Mouse (Mus musculus) urinary bladder, postnatal 14 days (tissue): ENCODE data around the gene Fam227a.

Experiments
- DNase-seq: peaks from one replicate; pipeline ENCODE4 v3.0.0; 2021; ENCODE audit warnings: low spot score

The Fam227a gene

GRCm38 (mm10) chr15:79615501-79615900 is 43.3 kb downstream of the Fam227a start:
- no peak for DNase-seq

- DNase-seq, result no peak
Measured at GRCm38 (mm10) chr15:79609226-79609625, 49.5 kb downstream of the Fam227a start.

GRCm38 (mm10) chr15:79608214-79608613 is 50.5 kb downstream of the Fam227a start:
- no peak for DNase-seq

GRCm38 (mm10) chr15:79607757-79608156 is 51.0 kb downstream of the Fam227a start:
- no peak for DNase-seq

- no peak for DNase-seq
Measured at GRCm38 (mm10) chr15:79606161-79606560, 52.6 kb downstream of the Fam227a start.

- peak; percentile 51 for DNase-seq
Measured at GRCm38 (mm10) chr15:79604990-79605665, 53.6 kb downstream of the Fam227a start, which contains the start of gene Dmc1. Dmc1 (minus strand) TSS chr15:79605109.

- no peak for DNase-seq
Measured at GRCm38 (mm10) chr15:79600176-79600575, 58.6 kb downstream of the Fam227a start.

GRCm38 (mm10) chr15:79598715-79599114 is 60.0 kb downstream of the Fam227a start:
- no peak for DNase-seq

- DNase-seq, result no peak
Measured at GRCm38 (mm10) chr15:79581581-79581980, 77.2 kb downstream of the Fam227a start.

GRCm38 (mm10) chr15:79577671-79578426 is 80.9 kb downstream of the Fam227a start:
- DNase-seq, result no peak

GRCm38 (mm10) chr15:79576947-79577346 is 81.8 kb downstream of the Fam227a start:
- no peak for DNase-seq

GRCm38 (mm10) chr15:79575543-79576222 is 83.1 kb downstream of the Fam227a start:
- no peak for DNase-seq

- DNase-seq, result no peak
Measured at GRCm38 (mm10) chr15:79562417-79562816, 96.3 kb downstream of the Fam227a start.

- no peak for DNase-seq
Measured at GRCm38 (mm10) chr15:79559649-79560048, 99.1 kb downstream of the Fam227a start.
